Mouse (Mus musculus): ENCODE data around the gene Cep63. TPM values are rescaled to one million over a fixed set of nuclear protein-coding genes. Genes with fewer than 3 reads are reported as not detected.

Gene Cep63
- total RNA-seq, 2 experiments from 2014 or later: 31.4 to 33.9 TPM

DNA sequence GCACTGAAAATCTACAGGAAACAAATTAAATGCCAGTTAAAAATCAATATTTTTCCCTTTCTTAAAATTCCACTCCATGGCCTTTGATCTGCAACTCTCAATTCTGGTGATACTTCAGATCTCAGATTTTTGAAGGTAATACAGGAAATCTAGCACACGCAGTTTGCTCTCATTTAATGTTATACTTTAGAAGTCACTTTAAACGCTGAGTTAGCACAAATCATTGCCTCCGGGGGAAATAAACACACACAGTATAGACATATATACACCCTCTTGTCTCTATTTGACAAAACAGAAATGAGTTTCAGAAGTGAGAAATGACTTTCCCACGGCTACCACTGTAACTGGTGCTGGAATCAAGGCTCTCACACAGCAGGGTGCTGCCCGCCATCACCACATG is 39.0 kb downstream of the Cep63 start:
- intact Hi-C loops (cut with DNase I): no loop called here
- no peak for DNase-seq (ENCODE audit: low spot score in 2 of 2)

DNA sequence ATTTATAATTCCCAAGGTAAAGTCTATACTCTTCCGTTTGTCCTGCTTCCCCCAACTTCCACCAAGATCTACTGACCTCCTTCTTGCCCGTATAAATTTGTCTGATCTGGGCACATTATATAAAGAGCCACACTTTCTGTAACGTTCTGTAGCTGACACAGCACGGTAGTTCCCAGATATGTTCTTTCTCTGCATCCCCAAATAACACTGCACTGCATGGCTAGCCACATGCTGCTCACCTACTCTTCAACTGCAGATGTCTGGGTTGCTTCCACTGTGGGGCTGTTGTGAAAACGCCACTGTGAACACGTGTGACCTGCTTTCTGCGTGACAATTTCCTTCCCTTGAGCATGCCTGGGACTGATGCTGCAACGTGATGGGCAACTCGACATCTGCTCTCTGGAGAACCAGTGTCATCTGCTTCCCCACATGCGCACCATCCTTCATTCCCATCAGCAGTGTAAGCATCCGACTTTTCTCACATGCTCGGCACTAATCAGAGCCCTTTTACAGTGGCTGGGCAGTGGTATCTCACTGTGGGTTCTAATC is 44.3 kb downstream of the Cep63 start:
- intact Hi-C loops (cut with DNase I): no loop called here
- DNase-seq (ENCODE audit: low spot score in 2 of 2): peak; percentile 12 to 55

DNA sequence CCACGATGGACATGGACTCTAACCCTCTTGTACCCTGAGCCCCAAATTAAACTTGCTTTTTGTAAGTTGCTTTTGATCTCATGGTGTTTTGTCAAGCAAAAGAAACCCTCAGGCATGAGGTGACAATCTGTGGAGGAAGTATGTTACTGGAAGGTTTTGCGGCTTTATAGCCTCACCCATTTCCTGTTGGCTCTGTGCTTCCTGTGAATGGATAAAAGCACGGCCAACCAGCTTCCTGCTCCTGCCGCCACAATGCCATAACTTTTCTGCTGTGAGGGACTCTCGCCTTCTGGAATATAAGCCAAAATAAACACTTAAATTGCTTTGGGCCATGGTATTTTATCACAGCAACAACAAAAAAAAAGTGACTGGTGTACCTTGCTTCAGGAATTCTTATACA is 48.9 kb downstream of the Cep63 start:
- DNase-seq (ENCODE audit: low spot score in 2 of 2): no peak
- intact Hi-C loops (cut with DNase I): no loop called here

DNA sequence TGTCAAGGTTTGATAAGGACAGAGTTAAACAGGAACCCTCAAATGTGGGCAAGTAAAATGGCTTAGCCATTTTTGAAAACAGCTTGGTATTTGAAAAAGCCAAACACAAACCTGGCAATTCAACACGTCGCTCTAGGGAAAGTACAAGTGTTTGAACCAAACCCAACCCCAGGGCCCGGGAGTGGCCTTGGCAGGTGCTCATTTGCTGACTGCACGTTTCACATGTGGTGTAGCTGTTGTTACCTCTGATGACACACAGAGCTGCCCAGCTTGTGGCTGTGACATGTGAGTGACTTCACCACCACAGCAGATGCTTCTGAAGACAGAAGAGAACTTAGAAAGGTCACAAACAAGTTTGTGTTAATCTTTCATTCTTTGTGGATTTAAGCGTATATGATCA is 53.4 kb downstream of the Cep63 start:
- intact Hi-C loops (cut with DNase I): no loop called here
- DNase-seq (ENCODE audit: low spot score in 2 of 2): no peak

DNA sequence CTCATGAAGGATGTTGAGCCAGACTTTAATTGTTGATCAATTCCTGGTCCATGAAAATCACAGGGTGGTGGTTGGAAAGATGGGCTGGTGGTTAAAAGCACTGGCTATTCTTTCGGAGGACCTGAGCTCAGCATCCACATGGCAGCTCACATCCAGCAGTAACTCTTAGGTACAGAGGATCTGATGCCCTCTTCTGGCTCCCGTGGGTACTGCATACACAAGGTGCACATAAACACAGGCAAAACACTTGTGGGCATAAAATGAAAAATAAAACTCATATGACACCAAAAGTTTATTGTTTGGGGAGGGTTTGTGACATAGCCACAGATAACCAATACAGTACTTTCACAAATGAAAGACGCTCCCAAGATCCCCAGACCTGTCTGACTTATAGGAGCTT is 67.9 kb downstream of the Cep63 start:
- no peak for DNase-seq (ENCODE audit: low spot score in 2 of 2)
- intact Hi-C loops (cut with DNase I): no loop called here

DNA sequence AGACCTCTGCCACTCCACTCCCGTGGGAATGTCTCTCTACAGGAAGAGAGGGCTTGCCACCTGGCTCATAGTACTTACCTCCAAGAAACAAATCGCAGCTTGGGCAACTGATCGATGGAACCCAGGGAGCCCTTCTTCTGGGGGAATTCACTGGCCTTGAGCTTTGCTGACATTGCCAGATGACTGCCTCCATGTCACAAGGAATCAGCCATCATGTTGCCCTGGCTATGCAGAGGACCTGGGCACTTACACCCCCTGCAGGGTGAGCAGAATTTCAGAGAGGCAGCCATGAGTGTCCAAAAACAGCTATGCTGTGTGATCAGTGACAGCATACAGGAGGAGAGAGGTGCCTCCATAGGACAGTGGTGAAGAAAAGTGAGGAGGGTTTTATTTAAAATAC is 72.6 kb downstream of the Cep63 start:
- intact Hi-C loops (cut with DNase I): no loop called here
- DNase-seq (ENCODE audit: low spot score in 2 of 2): no peak

DNA sequence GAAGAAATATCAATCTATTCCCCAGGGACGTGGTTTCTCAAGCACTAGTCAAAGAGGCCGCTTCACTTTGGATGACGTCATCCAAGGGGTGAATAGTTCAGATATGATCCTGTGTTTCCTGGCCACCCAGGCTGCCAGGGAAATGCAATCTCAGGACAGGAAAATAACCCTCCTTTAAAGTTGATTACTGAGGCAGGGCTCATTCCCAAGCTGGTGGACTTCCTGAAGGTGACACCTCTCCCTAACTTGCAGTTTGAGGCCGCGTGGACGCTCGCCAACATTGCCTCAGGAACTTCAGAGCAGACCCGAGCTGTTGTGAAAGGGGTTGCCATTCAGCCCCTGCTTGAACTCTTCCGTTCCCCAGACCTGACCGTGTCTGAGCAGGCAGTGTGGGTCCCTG is 74.6 kb downstream of the Cep63 start:
- intact Hi-C loops (cut with DNase I): no loop called here
- DNase-seq (ENCODE audit: low spot score in 2 of 2): no peak

DNA sequence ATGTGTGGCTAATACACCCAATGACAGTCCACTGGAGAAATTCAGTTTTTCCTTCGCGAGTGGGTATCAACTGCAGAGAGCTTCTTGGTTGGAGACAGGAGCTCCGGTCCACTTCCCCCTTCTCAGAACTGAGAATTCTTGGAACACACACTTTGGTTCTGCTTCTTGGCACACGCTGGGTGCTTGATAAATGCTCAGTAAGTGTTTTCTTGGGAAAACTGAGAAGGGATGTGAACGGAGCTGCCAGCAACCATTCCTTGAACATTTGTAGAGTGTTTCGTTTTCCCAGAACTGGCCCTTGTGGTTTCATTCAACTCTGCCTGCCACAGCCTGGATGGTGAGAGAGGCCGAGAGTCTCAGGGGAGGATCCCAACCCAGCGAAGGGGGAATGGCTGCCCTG is 77.1 kb downstream of the Cep63 start:
- intact Hi-C loops (cut with DNase I): loop anchor here (5.0 to 10.0 kb wide), 2 partner anchors 854 to 1232 kb away; no protein-coding TSS in a partner anchor
- peak in 1 of 2 experiments; percentile 28 for DNase-seq (ENCODE audit: low spot score in 2 of 2)

DNA sequence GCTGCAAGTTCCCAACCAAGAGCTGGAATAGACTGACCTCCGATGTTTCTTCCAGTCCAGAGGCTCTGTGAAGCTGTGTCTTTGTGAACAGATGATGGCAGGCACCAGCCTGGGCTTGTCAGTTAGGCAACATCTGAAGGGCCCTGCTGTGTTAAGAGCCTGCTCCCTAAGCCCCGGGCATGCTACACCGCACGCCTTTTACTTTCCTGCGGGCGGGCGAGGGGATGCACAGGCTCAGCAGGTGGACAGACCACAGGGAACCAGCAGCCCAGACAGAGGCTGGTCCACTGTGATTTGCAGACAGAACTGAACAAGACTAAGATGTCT is 79.3 kb downstream of the Cep63 start:
- DNase-seq (ENCODE audit: low spot score in 2 of 2): no peak
- intact Hi-C loops (cut with DNase I): loop anchor here (5.0 to 10.0 kb wide), 2 partner anchors 852 to 1230 kb away; no protein-coding TSS in a partner anchor

DNA sequence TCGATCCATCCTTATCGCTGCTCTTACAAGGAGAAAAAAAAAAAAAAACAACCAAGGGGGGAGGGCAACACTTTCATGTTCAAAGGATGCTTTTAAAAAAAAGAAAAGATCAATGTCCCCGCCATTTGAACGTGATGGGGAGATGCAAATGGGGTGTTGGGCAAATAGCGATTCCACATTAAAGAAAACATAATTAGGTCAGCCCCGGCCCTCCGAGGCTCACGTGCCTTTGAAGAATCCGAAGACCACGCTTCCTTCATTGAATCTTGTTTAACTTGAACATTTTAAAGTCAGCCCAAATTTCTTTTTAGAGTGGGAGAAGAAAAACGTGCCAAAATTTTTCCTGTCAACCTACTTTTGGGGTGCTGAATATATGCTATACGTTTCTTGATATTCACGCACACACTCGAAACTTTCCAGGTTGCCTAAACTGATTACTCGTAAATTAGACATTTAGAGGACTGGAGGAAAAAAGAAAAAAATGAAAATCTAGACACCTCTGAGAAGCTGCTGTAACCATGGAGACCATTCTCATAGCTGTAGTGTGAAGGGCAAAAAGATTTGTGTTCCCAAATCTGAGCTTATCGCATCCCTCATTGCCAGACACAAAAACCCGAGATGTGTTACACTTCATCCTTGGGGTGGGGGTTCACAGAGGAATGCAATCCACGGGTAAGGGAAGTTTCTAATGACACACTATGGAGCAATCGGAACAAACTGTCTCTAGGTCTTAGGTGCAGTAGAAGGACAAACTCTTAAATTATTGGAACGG is 79.9 kb downstream of the Cep63 start:
- intact Hi-C loops (cut with DNase I): loop anchor here (5.0 to 10.0 kb wide), 2 partner anchors 852 to 1229 kb away; no protein-coding TSS in a partner anchor
- peak in 1 of 2 experiments; percentile 20 for DNase-seq (ENCODE audit: low spot score in 2 of 2)

DNA sequence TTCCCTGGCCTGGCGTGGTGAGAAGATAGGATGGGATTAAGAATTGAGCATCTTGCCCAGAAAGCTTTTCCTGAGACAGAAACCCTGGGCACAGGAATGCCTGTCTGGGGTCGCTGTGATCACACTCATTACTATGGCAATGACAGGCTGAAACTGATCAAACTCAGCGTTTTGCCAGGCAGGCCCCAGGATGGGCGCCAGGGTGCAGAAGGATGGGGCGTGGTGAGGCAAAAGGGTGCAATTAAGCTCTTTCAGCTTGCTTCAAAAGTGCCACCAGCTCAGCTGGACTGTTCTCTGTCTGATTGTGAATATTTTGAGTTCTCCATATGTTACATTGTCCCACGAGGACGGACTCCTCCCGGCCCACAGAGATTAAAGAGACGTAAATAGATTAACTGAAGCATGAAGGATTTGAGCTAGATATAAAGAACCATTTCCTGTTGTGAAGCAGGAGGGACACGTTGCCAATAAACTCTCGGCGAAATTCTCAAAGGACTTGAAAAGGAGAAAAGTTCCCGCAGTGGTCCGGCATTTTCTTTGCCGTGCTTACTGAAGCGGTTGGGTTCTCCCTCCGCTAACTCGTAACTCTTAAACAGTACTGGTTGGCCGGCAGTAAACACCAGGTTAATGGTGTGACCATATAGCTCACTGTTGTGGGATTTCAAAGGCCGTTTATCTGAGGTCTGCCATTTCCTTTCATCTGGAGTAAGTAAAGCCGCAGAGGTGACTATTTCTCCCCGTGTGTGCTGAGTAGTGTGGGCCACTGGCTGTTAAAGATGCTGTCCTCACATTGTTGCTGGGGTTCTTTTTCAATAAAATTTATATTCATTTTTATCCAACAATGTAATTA is 80.7 kb downstream of the Cep63 start:
- peak in 1 of 2 experiments; percentile 41 for DNase-seq (ENCODE audit: low spot score in 2 of 2)
- intact Hi-C loops (cut with DNase I): loop anchor here (1.0 to 10.0 kb wide), 3 partner anchors 142 to 1228 kb away; no protein-coding TSS in a partner anchor

DNA sequence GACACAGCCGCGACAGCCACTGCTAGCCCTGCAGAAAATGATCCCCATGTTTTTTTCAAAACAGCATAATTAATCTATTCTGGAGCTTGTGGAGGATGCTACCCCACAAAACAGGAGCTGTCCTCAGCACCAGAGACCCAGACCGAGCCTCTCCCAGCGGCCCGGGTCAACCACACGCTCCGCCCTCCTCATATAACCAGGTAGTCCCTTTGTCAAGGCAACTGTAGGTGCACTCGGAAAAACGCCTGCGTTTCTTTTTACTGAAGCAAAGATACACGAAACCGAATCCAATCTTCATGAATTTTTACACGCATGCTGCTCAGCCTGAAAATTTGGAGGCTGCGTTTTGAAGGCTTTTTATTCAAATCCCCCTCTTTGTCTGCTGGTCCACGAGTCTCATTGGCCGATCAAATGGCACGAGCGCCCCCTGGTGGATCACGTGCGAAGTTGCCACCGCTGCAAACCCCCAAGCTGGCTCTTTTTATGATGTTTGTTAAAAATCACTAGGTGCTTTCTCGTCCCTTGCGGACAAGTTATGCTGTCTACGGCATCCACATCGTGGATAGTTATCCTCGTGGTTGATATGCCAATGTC is 81.5 kb downstream of the Cep63 start:
- intact Hi-C loops (cut with DNase I): loop anchor here (1.0 to 10.0 kb wide), 3 partner anchors 142 to 1228 kb away; no protein-coding TSS in a partner anchor
- DNase-seq (ENCODE audit: low spot score in 2 of 2): peak; percentile 88 to 91

DNA sequence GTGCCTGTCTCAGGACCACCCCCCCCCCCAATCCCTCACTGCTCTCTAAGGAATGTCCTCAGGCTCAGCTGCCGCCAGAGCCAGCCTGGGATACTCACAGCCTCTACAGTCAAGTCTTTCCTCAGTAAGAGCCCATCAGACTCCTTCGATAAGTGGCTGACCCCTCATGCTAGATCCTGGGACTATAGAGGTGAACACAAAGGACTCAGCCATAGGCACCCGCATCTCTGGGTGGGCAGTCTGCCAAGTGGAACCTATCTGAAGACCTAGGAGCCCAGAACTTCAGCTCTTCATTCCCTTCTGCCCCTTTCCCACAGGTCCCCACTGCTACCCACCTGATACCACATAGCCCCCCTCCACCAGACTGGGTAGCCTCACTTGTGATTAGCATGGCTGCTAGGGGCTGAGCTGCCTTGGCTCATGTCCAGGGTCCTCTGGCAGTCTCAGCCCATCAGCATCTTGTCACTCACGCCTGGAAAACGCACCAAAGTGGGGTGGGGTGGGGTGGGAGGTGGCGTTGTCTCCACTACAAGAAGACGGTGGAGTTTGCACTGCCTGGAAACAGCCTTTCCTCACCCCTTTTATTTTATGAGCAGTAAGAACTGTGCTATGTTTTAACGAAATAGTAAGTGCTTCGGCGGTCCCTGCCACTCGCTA is 82.1 kb downstream of the Cep63 start:
- intact Hi-C loops (cut with DNase I): loop anchor here (10.0 kb wide), 1 partner anchor 849 kb away; no protein-coding TSS in a partner anchor
- DNase-seq (ENCODE audit: low spot score in 2 of 2): no peak

DNA sequence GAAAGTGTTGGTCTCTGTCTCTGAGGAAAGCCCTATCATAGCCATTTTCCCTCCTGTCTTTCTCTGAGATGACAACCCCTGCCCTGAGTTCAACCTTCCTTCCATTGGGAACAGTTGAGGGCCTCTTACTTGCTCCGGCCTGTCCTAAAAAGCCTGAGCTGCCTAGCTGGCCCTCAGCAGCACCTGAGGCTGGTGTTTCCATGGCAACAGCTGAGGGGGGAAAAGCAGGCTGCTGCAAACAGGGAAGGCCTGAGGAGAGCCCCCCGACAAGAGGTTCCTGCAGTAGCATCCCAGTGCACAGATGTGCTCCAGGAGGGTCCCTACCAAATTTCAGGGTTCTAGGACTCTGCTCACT is 82.6 kb downstream of the Cep63 start:
- DNase-seq (ENCODE audit: low spot score in 2 of 2): no peak
- intact Hi-C loops (cut with DNase I): loop anchor here (10.0 kb wide), 1 partner anchor 849 kb away; no protein-coding TSS in a partner anchor

DNA sequence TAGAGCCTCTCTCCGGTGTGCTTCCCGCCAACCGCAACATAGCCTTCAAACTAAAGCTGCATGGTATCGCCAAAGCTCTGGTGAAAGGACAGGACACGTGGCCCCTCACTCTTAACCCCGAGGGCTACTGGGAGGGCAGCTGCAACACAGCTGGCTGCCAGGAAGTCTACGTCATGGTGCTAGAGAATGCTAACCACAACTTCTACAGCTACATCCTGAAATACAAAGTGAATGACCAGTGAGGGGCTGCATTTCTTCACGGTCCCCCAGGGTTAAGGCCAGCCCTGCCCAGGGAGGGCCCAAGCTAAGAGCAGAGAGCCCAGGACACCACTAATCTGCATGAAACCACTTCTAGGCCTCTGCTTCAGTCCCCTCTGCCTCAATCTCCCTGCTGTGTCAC is 83.8 kb downstream of the Cep63 start:
- no peak for DNase-seq (ENCODE audit: low spot score in 2 of 2)

DNA sequence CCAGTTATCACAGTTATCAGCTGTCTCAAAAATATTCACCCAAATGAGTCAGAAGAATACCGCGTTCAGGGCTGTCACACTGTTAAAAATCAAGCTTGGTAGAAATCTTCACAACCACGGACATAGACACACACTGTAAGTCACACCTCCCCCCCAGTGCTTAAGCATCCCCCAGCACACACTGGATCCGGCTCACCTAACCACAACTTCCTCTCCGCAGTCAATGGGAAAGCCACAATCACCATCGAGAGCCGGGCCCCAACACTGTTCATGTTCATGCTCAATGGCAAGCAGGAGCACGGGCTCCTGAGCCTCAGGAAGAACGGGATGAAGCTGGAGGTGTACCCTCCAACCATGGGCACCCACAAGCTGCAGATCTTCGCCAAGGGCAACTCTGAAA is 84.7 kb downstream of the Cep63 start:
- intact Hi-C loops (cut with DNase I): loop anchor here (10.0 kb wide), 1 partner anchor 847 kb away; no protein-coding TSS in a partner anchor
- DNase-seq (ENCODE audit: low spot score in 2 of 2): no peak

More for the DNA sequence above, 83.8 kb downstream of the Cep63 start:
- intact Hi-C loops (cut with DNase I): loop anchor here (10.0 kb wide), 1 partner anchor 848 kb away; no protein-coding TSS in a partner anchor

DNA sequence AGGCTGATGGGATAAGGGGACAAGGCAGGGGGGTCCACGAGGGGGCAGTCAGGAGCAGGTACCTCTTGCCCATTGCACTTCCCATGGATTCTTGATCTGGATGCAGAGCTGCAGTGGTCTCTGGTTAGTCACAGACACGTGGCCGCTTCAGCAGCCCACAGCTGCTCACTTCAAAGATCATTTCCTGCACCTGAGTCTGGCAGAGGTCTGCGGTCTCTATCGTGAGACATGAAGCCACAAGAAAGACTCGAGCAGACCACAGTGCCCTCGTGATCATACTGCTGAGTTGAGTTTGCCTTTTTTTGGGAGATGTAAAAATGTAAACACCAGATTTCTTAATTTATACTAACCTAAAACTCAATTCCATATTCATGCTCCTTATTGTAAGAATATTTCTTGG is 86.6 kb downstream of the Cep63 start:
- no peak for DNase-seq (ENCODE audit: low spot score in 2 of 2)
- intact Hi-C loops (cut with DNase I): loop anchor here (10.0 kb wide), 1 partner anchor 845 kb away; no protein-coding TSS in a partner anchor

DNA sequence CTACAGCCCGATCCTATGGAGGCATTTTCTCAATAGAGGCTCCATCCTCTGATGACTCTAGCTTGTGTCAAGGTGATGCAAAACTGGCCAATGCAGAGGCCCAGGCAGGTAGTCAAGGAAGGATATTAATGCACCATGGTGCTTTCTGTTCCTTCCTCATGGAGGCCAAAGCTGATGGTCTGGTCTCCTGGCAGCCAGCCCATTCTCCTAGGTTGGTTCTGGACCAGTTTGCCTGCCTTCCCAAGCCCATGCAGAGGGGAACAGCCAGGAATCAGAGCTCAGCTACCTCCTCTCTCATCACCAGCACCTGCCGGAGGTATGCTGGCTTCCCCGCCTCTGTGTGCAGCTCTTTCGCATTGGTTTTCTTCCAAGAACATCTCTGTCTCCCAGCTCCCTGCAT is 89.4 kb downstream of the Cep63 start:
- no peak for DNase-seq (ENCODE audit: low spot score in 2 of 2)

More for the DNA sequence above, 89.4 kb downstream of the Cep63 start:
- intact Hi-C loops (cut with DNase I): no loop called here

Measured in left cerebral cortex, postnatal 25 days (tissue).